Mouse (Mus musculus) cerebellum, adult 2 months (tissue): ENCODE results near the gene Dnah2. TPM values are rescaled to one million over a fixed set of nuclear protein-coding genes. Genes with fewer than 3 reads are reported as not detected.

Experiments used
- DNase-seq, 2 experiments: peaks; one replicate each; pipeline ENCODE4 v3.0.0; 2021
- H3K27ac ChIP-seq: fragments of 200-500 bp; 2 replicates; pipeline ENCODE4 v1.5.1; 2012; ENCODE audit warnings: low read length, control low read depth, inconsistent platforms; ENCODE audit not compliant: insufficient read depth
- H3K27me3 ChIP-seq: fragments of 200-500 bp; 2 replicates; pipeline ENCODE4 v1.6.1; 2012; ENCODE audit warnings: inconsistent platforms, mild to moderate bottlenecking, low read length, moderate library complexity; ENCODE audit not compliant: control insufficient read depth, insufficient read depth
- H3K4me1 ChIP-seq: fragments of 200-500 bp; 2 replicates; pipeline ENCODE4 v1.6.1; 2011; ENCODE audit warnings: low read length; ENCODE audit not compliant: control insufficient read depth, insufficient read depth
- H3K4me3 ChIP-seq: fragments of 200-500 bp; replicated peaks from 2 replicates; pipeline ENCODE3; 2011; ENCODE audit warnings: mild to moderate bottlenecking, low read depth, low read length, control low read depth; ENCODE audit not compliant: insufficient read depth
- CTCF ChIP-seq: fragments of 200-500 bp; IDR thresholded peaks from 2 replicates; pipeline ENCODE4 v1.5.1; 2011; ENCODE audit warnings: low read depth, mild to moderate bottlenecking, control low read depth, low read length, moderate library complexity, borderline replicate concordance; ENCODE audit not compliant: insufficient read depth
- POLR2A ChIP-seq: fragments of 200-500 bp; IDR thresholded peaks from 2 replicates; pipeline ENCODE4 v1.6.1; 2011; ENCODE audit warnings: low read length, control low read depth, borderline replicate concordance; ENCODE audit not compliant: insufficient read depth
- WGBS: fragments of 180-500 bp; shearing (Covaris S2); methylation state at CpG from one replicate; pipeline ENCODE4 v1.1.7; 2018; 5-methylcytosine and 5-hydroxymethylcytosine counted together
- polyA plus RNA-seq: library from polyadenylated mRNA; depleted of rRNA; stranded (reverse); fragments of >200 nt; gene quantifications from 2 replicates; pipeline ENCODE4 v1.2.3, GENCODE M21; 2012

The Dnah2 gene
- polyA plus RNA-seq, 1 experiment: 0.69 TPM

GRCm38 (mm10) chr11:69503863-69504280, 45.0 kb downstream of the Dnah2 start:
- Histone ChIP-seq H3K27ac (no peak overlapping the region), H3K4me3 (no peak overlapping the region)

GRCm38 (mm10) chr11:69501555-69501954, 47.4 kb downstream of the Dnah2 start:
- TF ChIP-seq CTCF (no peak), POLR2A (no peak)
- Histone ChIP-seq H3K4me3 (no peak overlapping the region), H3K27ac (no peak overlapping the region), H3K4me1 (no peaks in the 10 kb centered on the region), H3K27me3 (no peaks in the 10 kb centered on the region)
- no peak for DNase-seq
- WGBS: 64% methylated on average over 9 of the region's 9 CpGs

More at GRCm38 (mm10) chr11:69503863-69504280, 45.0 kb downstream of the Dnah2 start:
- Histone ChIP-seq H3K27me3 (no peaks in the 10 kb centered on the region), H3K4me1 (no peaks in the 10 kb centered on the region)
- TF ChIP-seq CTCF: no peak
- TF ChIP-seq POLR2A: no peak
- no peak for DNase-seq
- 62% methylated on average over 4 of the region's 4 CpGs for WGBS

DNA sequence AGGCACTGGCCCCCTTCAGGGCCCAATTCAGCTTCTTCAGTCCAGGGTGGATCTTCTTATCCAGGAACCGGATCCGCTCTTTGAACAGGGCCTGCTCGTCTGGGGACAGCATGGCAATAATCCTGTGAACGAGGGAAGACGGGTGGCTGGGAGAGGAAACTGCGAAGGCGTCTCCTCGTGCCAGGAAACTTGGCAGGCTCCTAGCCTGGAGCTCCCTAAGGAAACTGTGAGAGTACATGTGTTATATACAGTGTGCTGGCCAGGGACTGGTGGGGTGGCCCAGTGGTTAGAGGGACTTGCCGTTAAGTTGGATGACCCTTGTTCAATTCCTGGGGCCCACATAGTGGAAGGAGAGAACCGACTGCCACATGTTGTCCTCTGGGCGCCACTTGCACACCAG, 49.8 kb downstream of the Dnah2 start:
- Histone ChIP-seq H3K4me3 (no peak overlapping the region), H3K27me3 (no peaks in the 10 kb centered on the region), H3K4me1 (no peaks in the 10 kb centered on the region), H3K27ac (no peak overlapping the region)
- DNase-seq: no peak
- 51% methylated on average over 11 of the region's 11 CpGs for WGBS
- TF ChIP-seq CTCF (no peak), POLR2A (no peak)

DNA sequence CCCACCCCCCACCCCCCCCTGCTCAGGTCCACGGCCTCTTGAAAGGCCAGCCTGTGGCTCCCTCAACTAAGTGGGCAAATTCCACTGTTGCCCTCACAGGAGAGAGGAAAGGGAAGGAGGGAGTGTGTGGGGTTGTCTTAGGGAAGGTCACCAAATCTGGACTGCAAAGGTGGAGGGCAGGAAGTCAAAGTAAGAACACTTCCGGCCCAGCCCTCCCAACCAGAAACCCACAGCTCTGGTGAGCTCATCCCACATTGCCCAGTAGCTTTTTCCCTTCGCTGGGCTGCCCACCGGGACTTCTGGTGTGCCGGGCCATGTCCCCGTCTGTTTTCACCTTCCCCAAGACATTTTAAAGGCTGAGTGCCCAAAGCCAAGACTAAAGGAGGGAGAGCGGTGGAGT, 57.2 kb downstream of the Dnah2 start:
- no peaks in the 10 kb centered on the region for H3K4me1 ChIP-seq
- WGBS: 76% methylated on average over 7 of the region's 7 CpGs
- H3K4me3 ChIP-seq: no peak overlapping the region
- no peak overlapping the region for H3K27ac ChIP-seq
- DNase-seq: no peak
- no peaks in the 10 kb centered on the region for H3K27me3 ChIP-seq
- TF ChIP-seq POLR2A (no peak), CTCF (no peak)

- Histone ChIP-seq H3K27ac (no peak overlapping the region), H3K4me3 (no peak overlapping the region), H3K4me1 (no peaks in the 10 kb centered on the region), H3K27me3 (no peaks in the 10 kb centered on the region)
- TF ChIP-seq CTCF: no peak
- WGBS: 80% methylated on average over 2 of the region's 2 CpGs
- no peak for DNase-seq
Measured at GRCm38 (mm10) chr11:69490898-69491297, 58.0 kb downstream of the Dnah2 start.

DNA sequence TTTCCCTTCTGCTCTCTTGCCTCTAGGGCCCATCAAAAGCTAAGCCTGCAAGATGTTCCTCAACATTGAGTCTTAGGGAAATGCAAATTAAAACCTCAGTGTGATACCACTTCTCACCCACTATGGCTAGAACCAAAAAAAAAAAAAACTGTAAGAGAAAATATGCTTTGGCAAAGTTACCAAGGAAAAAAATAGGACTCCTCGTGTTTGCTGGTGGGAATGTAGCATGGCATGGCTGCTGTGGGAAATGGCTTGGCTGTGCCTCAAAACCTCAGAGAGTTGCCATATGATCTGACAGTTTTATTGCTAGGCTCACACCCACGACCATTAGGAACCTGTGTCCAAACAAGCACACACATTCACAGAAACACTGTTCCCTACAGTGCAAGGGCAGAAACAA, 61.4 kb downstream of the Dnah2 start:
- no peaks in the 10 kb centered on the region for H3K27me3 ChIP-seq
- H3K4me3 ChIP-seq: no peak overlapping the region
- TF ChIP-seq POLR2A (no peak), CTCF (no peak)
- 31% methylated on average over 2 of the region's 2 CpGs for WGBS
- H3K4me1 ChIP-seq: no peaks in the 10 kb centered on the region
- no peak overlapping the region for H3K27ac ChIP-seq
- DNase-seq: no peak

- H3K27me3 ChIP-seq: no peaks in the 10 kb centered on the region; the same call in 1 of the 2 replicates
- H3K4me1 ChIP-seq: no peaks in the 10 kb centered on the region
- H3K4me3 ChIP-seq: no peak overlapping the region
- WGBS: 90% methylated on average over 8 of the region's 8 CpGs
- TF ChIP-seq CTCF: no peak
- TF ChIP-seq POLR2A: no peak
- DNase-seq: no peak
- no peak overlapping the region for H3K27ac ChIP-seq
Measured at GRCm38 (mm10) chr11:69477645-69478044, 71.3 kb downstream of the Dnah2 start.

- no peak overlapping the region for H3K4me3 ChIP-seq
- 90% methylated on average over 10 of the region's 10 CpGs for WGBS
- no peak overlapping the region for H3K27ac ChIP-seq
- no peak for DNase-seq
- no peak for TF ChIP-seq CTCF
- no peaks in the 10 kb centered on the region for H3K4me1 ChIP-seq
- H3K27me3 ChIP-seq: no peaks in the 10 kb centered on the region
Measured at GRCm38 (mm10) chr11:69476802-69477201, 72.1 kb downstream of the Dnah2 start.

- Histone ChIP-seq H3K4me3 (no peak overlapping the region), H3K4me1 (no peaks in the 10 kb centered on the region), H3K27me3 (no peaks in the 10 kb centered on the region), H3K27ac (no peak overlapping the region)
- no peak for DNase-seq
- TF ChIP-seq CTCF (no peak), POLR2A (no peak)
- 63% methylated on average over 5 of the region's 5 CpGs for WGBS
Measured at GRCm38 (mm10) chr11:69474737-69475136, 74.2 kb downstream of the Dnah2 start.

GRCm38 (mm10) chr11:69472687-69473086, 76.2 kb downstream of the Dnah2 start:
- no peak for DNase-seq
- H3K27ac ChIP-seq: no peak overlapping the region
- no peak overlapping the region for H3K4me3 ChIP-seq
- no peaks in the 10 kb centered on the region for H3K4me1 ChIP-seq
- TF ChIP-seq CTCF (no peak), POLR2A (no peak)
- H3K27me3 ChIP-seq: no peaks in the 10 kb centered on the region
- 80% methylated on average over 5 of the region's 5 CpGs for WGBS
